Mouse (Mus musculus): ENCODE results near the gene Cpeb4. TPM values are rescaled to one million over a fixed set of nuclear protein-coding genes. Genes with fewer than 3 reads are reported as not detected.
"Not testable (repeated sequence)": the region's sequence is repeated elsewhere in the genome, so short reads cannot be mapped to it uniquely, and the experiment has no call there.

Cpeb4 gene
- polyA plus RNA-seq, 1 experiment from 2014 or later: 16.0 TPM

DNA sequence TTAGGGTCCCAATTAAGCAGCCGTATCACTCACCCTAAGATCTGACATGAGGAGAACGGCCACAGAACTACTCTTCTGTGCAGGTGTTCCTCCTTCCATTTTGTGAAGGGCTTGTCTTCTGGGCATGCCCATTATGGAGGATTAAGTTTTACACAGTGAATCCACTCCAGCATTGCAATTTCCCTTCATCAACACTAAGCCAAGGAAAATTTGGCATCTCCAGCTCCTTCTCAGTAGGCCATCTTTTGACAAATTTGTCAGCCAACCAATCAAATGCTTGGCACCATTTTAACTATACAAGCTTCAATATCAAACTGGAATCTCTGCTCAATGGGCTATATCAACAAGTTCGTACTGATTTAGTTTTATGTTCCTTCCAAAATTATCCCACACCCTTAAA lies 34.8 kb upstream of the Cpeb4 start:
- Histone ChIP-seq H3K27me3 (no peaks in the 10 kb centered on the region), H3K4me3 (no peak overlapping the region), H3K27ac (no peak overlapping the region), H3K9ac (no peak overlapping the region), H3K9me3 (replicated peaks) (no peaks in the 10 kb centered on the region), H3K4me2 (replicated peaks) (no peak overlapping the region), H3K4me1 (peaks cover 16% of the 10 kb centered on the region), H3K36me3 (no peaks in the 10 kb centered on the region)
- WGBS: 94% methylated on average over 3 of the region's 3 CpGs
- ATAC-seq (ENCODE audit: low FRiP score): no peak

- Histone ChIP-seq H3K9me3 (replicated peaks) (no peaks in the 10 kb centered on the region), H3K4me2 (replicated peaks) (no peak overlapping the region), H3K4me3 (no peak overlapping the region), H3K9ac (no peak overlapping the region), H3K27me3 (no peaks in the 10 kb centered on the region), H3K27ac (no peak overlapping the region), H3K4me1 (peaks cover 16% of the 10 kb centered on the region), H3K36me3 (no peaks in the 10 kb centered on the region)
- WGBS: 90% methylated on average over 4 of the region's 4 CpGs
- no peak for ATAC-seq (ENCODE audit: low FRiP score)
These were observed 34.3 kb upstream of the Cpeb4 start for GRCm38 (mm10) chr11:31837753-31838152.

GRCm38 (mm10) chr11:31838442-31839083 lies 33.4 kb upstream of the Cpeb4 start:
- Histone ChIP-seq H3K4me2 (replicated peaks) (no peak overlapping the region), H3K9ac (no peak overlapping the region), H3K27me3 (no peaks in the 10 kb centered on the region), H3K9me3 (replicated peaks) (no peaks in the 10 kb centered on the region), H3K27ac (peak overlapping the region; percentile 62), H3K4me1 (peaks cover 16% of the 10 kb centered on the region), H3K4me3 (no peak overlapping the region), H3K36me3 (no peaks in the 10 kb centered on the region)
- peak; percentile 60 for ATAC-seq (ENCODE audit: low FRiP score)
- 30% methylated on average over 7 of the region's 7 CpGs for WGBS

- ATAC-seq (ENCODE audit: low FRiP score): peak; percentile 63
- peaks cover 16% of the 10 kb centered on the region for H3K4me1 ChIP-seq
- no peaks in the 10 kb centered on the region for H3K27me3 ChIP-seq
- no peaks in the 10 kb centered on the region for H3K9me3 ChIP-seq (replicated peaks)
- H3K27ac ChIP-seq: peak overlapping the region; percentile 62
- H3K9ac ChIP-seq: 0 out of 2 replicates have a peak overlapping the region, but pooled peaks have one; percentile 23
- H3K36me3 ChIP-seq: no peaks in the 10 kb centered on the region
- H3K4me3 ChIP-seq: no peak overlapping the region
- no peak overlapping the region for H3K4me2 ChIP-seq (replicated peaks)
- 36% methylated on average over 6 of the region's 6 CpGs for WGBS
These were observed 32.9 kb upstream of the Cpeb4 start for GRCm38 (mm10) chr11:31839084-31839460.

- no peak overlapping the region for H3K27ac ChIP-seq
- 86% methylated on average over 5 of the region's 5 CpGs for WGBS
These were observed 29.6 kb upstream of the Cpeb4 start for GRCm38 (mm10) chr11:31842171-31842959.

GRCm38 (mm10) chr11:31843177-31843833 lies 28.7 kb upstream of the Cpeb4 start:
- Histone ChIP-seq H3K4me3 (no peak overlapping the region), H3K9ac (no peak overlapping the region), H3K27ac (no peak overlapping the region), H3K27me3 (no peaks in the 10 kb centered on the region), H3K9me3 (replicated peaks) (no peaks in the 10 kb centered on the region), H3K4me2 (replicated peaks) (no peak overlapping the region), H3K4me1 (peaks cover 35% of the 10 kb centered on the region), H3K36me3 (no peaks in the 10 kb centered on the region)
- WGBS: 89% methylated on average over 7 of the region's 7 CpGs
- ATAC-seq (ENCODE audit: low FRiP score): no peak

More at GRCm38 (mm10) chr11:31842171-31842959, 29.6 kb upstream of the Cpeb4 start:
- Histone ChIP-seq H3K4me3 (no peak overlapping the region), H3K9me3 (replicated peaks) (no peaks in the 10 kb centered on the region), H3K4me2 (replicated peaks) (no peak overlapping the region), H3K4me1 (peaks cover 28% of the 10 kb centered on the region), H3K9ac (no peak overlapping the region), H3K27me3 (no peaks in the 10 kb centered on the region), H3K36me3 (no peaks in the 10 kb centered on the region)
- ATAC-seq (ENCODE audit: low FRiP score): no peak

DNA sequence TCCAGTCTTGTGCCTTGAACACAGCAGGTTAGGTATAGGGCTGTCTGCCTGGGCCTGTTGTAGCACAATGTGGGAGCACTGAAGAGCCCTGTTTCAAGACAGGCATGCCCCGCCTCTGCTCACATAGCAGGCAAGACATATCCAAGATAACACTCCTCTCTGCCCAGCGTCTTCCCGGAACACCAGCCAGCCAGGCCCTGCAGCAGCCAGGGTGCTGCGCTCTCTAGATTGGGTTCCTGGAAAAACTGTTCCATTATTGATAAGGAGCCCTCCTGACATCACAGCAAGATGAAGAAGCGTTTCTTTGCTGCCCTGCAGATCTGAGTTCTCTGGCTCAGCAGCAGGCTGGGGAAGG lies 28.2 kb upstream of the Cpeb4 start:
- H3K4me3 ChIP-seq: no peak overlapping the region
- H3K9me3 ChIP-seq (replicated peaks): no peaks in the 10 kb centered on the region
- H3K4me1 ChIP-seq: peaks cover 35% of the 10 kb centered on the region
- no peaks in the 10 kb centered on the region for H3K36me3 ChIP-seq
- no peak overlapping the region for H3K9ac ChIP-seq
- H3K27me3 ChIP-seq: no peaks in the 10 kb centered on the region
- ATAC-seq (ENCODE audit: low FRiP score): no peak
- H3K27ac ChIP-seq: no peak overlapping the region
- H3K4me2 ChIP-seq (replicated peaks): no peak overlapping the region
- WGBS: 73% methylated on average over 5 of the region's 5 CpGs

DNA sequence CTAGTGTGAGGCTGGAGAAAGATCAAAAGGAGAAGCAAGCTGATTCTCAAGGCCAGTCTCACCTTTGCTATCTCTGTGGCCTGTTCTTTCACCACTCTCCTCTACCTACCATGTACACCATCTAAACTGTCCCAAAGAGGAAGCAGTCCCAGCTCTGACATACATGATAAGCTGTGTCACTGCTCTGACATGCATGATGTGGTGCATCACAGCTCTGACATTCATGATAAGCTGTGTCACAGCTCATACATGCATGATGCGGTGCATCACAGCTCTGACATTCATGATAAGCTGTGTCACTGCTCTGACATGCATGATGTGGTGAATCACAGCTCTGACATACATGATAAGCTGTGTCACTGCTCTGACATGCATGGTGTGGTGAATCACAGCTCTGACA lies 26.9 kb upstream of the Cpeb4 start:
- ATAC-seq (ENCODE audit: low FRiP score); H3K4me2 ChIP-seq (replicated peaks); H3K4me3 ChIP-seq; H3K36me3 ChIP-seq; H3K9ac ChIP-seq; H3K9me3 ChIP-seq (replicated peaks); H3K27ac ChIP-seq; H3K27me3 ChIP-seq: not testable (repeated sequence)
- WGBS: 93% methylated on average over 1 of the region's 1 CpGs
- peaks cover 28% of the 10 kb centered on the region for H3K4me1 ChIP-seq

DNA sequence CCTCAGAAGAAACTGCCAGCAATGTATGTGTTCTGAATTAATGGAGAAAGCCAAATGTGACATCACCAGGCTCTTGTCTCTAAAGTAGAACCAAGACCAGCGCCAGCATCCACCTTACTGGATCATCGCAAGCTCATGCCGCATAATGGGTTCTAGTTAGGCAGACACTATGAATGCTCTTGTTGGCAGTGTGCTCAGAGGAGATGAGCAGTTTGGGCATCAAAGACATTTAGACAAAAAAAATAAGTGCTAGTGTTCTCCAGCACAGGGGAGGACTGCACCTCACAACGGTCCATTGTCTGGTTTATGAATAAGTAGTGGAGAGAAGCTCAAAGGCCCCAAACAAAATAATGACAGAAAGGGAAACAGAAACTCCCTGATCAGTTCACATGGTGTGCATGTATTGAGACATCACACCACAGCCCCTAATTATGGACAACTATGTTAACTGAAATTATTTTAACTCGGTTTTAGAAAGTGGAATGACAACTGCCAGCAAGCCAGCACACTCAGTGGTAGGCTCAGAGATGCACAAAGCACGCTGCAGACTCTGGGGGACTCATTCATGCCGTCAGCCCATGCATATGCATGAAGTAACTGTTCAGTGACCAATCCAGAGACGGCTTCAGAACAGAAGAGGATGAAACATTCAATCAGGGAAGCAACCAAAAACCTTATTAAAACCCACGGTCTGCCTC lies 25.1 kb upstream of the Cpeb4 start:
- peak; percentile 97 for ATAC-seq (ENCODE audit: low FRiP score)
- H3K27ac ChIP-seq: peak overlapping the region; percentile 76
- no peaks in the 10 kb centered on the region for H3K9me3 ChIP-seq (replicated peaks)
- no peak overlapping the region for H3K9ac ChIP-seq
- no peaks in the 10 kb centered on the region for H3K27me3 ChIP-seq
- WGBS: 36% methylated on average over 9 of the region's 9 CpGs
- H3K36me3 ChIP-seq: no peaks in the 10 kb centered on the region
- peak overlapping the region; percentile 25 for H3K4me2 ChIP-seq (replicated peaks)
- no peak overlapping the region for H3K4me3 ChIP-seq
- peaks cover 35% of the 10 kb centered on the region for H3K4me1 ChIP-seq

GRCm38 (mm10) chr11:31847469-31847805 lies 24.6 kb upstream of the Cpeb4 start:
- H3K27ac ChIP-seq: peak overlapping the region; percentile 76
- no peak overlapping the region for H3K4me3 ChIP-seq
- WGBS: 63% methylated on average over 5 of the region's 5 CpGs
- ATAC-seq (ENCODE audit: low FRiP score): peak; percentile 65
- H3K36me3 ChIP-seq: no peaks in the 10 kb centered on the region
- no peak overlapping the region for H3K9ac ChIP-seq
- H3K9me3 ChIP-seq (replicated peaks): no peaks in the 10 kb centered on the region
- no peaks in the 10 kb centered on the region for H3K27me3 ChIP-seq
- H3K4me2 ChIP-seq (replicated peaks): no peak overlapping the region
- peaks cover 35% of the 10 kb centered on the region for H3K4me1 ChIP-seq

- H3K27ac ChIP-seq: no peak overlapping the region
- H3K9me3 ChIP-seq (replicated peaks): no peaks in the 10 kb centered on the region
- no peak overlapping the region for H3K9ac ChIP-seq
- H3K4me1 ChIP-seq: peaks cover 35% of the 10 kb centered on the region
- WGBS: 85% methylated on average over 4 of the region's 4 CpGs
- no peaks in the 10 kb centered on the region for H3K27me3 ChIP-seq
- no peak for ATAC-seq (ENCODE audit: low FRiP score)
- H3K4me2 ChIP-seq (replicated peaks): no peak overlapping the region
- H3K4me3 ChIP-seq: no peak overlapping the region
- H3K36me3 ChIP-seq: no peaks in the 10 kb centered on the region
These were observed 23.3 kb upstream of the Cpeb4 start for GRCm38 (mm10) chr11:31848725-31849124.

- H3K36me3 ChIP-seq: no peaks in the 10 kb centered on the region
- WGBS: 87% methylated on average over 3 of the region's 3 CpGs
- peaks cover 35% of the 10 kb centered on the region for H3K4me1 ChIP-seq
- no peak overlapping the region for H3K4me3 ChIP-seq
- H3K9ac ChIP-seq: no peak overlapping the region
- no peaks in the 10 kb centered on the region for H3K27me3 ChIP-seq
- no peak for ATAC-seq (ENCODE audit: low FRiP score)
- no peaks in the 10 kb centered on the region for H3K9me3 ChIP-seq (replicated peaks)
- H3K27ac ChIP-seq: no peak overlapping the region
- H3K4me2 ChIP-seq (replicated peaks): no peak overlapping the region
These were observed 21.7 kb upstream of the Cpeb4 start for GRCm38 (mm10) chr11:31850156-31850775.

Measured in hindbrain, embryonic 12.5 days (tissue).